Mouse (Mus musculus) liver, embryonic 15.5 days (tissue): Measurements from ENCODE around the gene Nyx. TPM values are rescaled to one million over a fixed set of nuclear protein-coding genes. Genes with fewer than 3 reads are reported as not detected.
"Not testable (repeated sequence)": the region's sequence is repeated elsewhere in the genome, so short reads cannot be mapped to it uniquely, and the experiment has no call there.

ENCODE experiments used
- ATAC-seq: fragments of 200-750 bp; cut with Nextera tagmentation; 2 replicates; pipeline ENCODE4 v1.8.0; 2017; ENCODE audit warnings: moderate number of reproducible peaks, mild to moderate bottlenecking, moderate library complexity; ENCODE audit not compliant: insufficient read depth
- H3K27ac ChIP-seq: fragments of 300-500 bp; sonication (generic); replicated peaks from 2 replicates; pipeline ENCODE4 v1.5.1; 2015; ENCODE audit warnings: mild to moderate bottlenecking, inconsistent platforms
- H3K27me3 ChIP-seq: fragments of 300-500 bp; sonication (generic); 2 replicates; pipeline ENCODE4 v1.6.1; 2015; ENCODE audit warnings: mild to moderate bottlenecking, inconsistent platforms
- H3K36me3 ChIP-seq: fragments of 300-500 bp; sonication (generic); replicated peaks from 2 replicates; pipeline ENCODE4 v1.6.1; 2015; ENCODE audit warnings: moderate library complexity, mild to moderate bottlenecking, inconsistent platforms
- H3K4me1 ChIP-seq: fragments of 300-500 bp; sonication (generic); replicated peaks from 2 replicates; pipeline ENCODE4 v1.6.1; 2015; ENCODE audit warnings: inconsistent platforms
- H3K4me2 ChIP-seq: fragments of 300-500 bp; sonication (generic); 2 replicates; pipeline ENCODE4 v1.6.1; 2015; ENCODE audit warnings: moderate library complexity, mild to moderate bottlenecking, inconsistent platforms
- H3K4me3 ChIP-seq: fragments of 300-500 bp; sonication (generic); replicated peaks from 2 replicates; pipeline ENCODE4 v1.5.1; 2015; ENCODE audit warnings: mild to moderate bottlenecking, inconsistent platforms
- H3K9ac ChIP-seq: fragments of 300-500 bp; sonication (generic); 2 replicates; pipeline ENCODE4 v1.6.1; 2015; ENCODE audit warnings: moderate library complexity, mild to moderate bottlenecking, inconsistent platforms
- H3K9me3 ChIP-seq: fragments of 300-500 bp; sonication (generic); replicated peaks from 2 replicates; pipeline ENCODE4 v1.6.1; 2016; ENCODE audit warnings: inconsistent platforms
- WGBS: fragments of 180-500 bp; shearing (Covaris S2); methylation state at CpG from one replicate; pipeline ENCODE4 v1.1.7; 2015; ENCODE audit warnings: mixed read lengths; ENCODE audit not compliant: insufficient replicate concordance; 5-methylcytosine and 5-hydroxymethylcytosine counted together
- polyA plus RNA-seq: library from polyadenylated mRNA; unstranded; fragments of >200 nt; fragmentation: Nextera tagmentation; extraction: Ambion mirVana; gene quantifications from 2 replicates; pipeline ENCODE4 v1.2.1, GENCODE M21; 2015

Nyx gene
- not detected in 2 replicates for polyA plus RNA-seq

DNA sequence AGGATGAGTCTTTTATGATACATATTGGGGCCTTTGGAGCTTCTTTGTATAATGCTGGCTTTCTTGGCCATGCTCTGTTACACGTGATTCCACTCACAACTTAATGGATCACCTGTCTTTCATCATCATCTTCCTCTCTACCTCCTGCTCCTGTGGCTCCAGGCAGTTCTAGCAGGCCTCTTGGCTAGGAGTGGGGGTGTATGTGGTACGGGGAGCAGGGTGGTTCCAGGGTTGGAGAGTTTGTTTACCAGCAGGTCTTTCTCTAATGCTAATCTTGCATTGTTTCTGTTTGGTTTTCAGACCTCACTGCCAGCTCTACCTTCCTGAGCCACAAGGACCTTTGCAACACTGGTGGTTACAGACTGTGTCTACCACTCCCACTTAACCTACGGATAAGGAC lies at the start of gene Nyx:
TSS of gene Nyx (plus strand) at position 301 of the 400 bp plus-strand sequence.
- H3K27me3 ChIP-seq, result no peaks in the 10 kb centered on the region; the same call in 1 of the 2 replicates
- 71% methylated on average over 3 of the region's 3 CpGs for WGBS
- H3K4me3 ChIP-seq, result no peak within 1 kb of the TSS
- H3K4me2 ChIP-seq, result no peak within 1 kb of the TSS
- no peak for ATAC-seq
- no peaks in the 10 kb centered on the region for H3K9me3 ChIP-seq
- no peak within 1 kb of the TSS for H3K9ac ChIP-seq
- no peaks in the 10 kb centered on the region for H3K36me3 ChIP-seq
- H3K4me1 ChIP-seq, result peaks cover 11% of the 10 kb centered on the region
- no peak within 1 kb of the TSS for H3K27ac ChIP-seq

DNA sequence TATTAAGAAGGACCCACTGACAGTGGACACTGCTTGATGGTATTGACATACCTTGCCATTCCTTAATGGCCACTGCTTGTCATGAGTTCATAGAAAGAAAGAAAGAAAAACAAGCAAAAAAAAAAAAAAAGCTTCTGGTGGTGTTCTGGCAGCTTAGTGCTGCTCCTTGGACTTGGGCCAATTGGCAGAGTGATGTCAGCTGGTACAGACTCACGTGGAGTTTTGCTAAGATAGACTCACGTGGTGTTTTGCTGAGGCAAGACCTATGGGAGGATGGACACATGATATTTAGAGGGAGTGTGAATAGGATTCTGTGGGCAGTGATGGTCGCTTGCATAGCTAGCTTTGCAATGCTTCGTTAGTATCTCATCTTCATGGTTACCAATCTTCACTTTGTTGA lies 43.9 kb upstream of the Nyx start:
- H3K4me3 ChIP-seq, result no peak overlapping the region
- H3K9ac ChIP-seq, result no peak overlapping the region
- H3K27ac ChIP-seq, result no peak overlapping the region
- ATAC-seq, result no peak
- H3K9me3 ChIP-seq, result no peaks in the 10 kb centered on the region
- H3K27me3 ChIP-seq, result no peaks in the 10 kb centered on the region
- 41% methylated on average over 4 of the region's 4 CpGs for WGBS
- no peaks in the 10 kb centered on the region for H3K36me3 ChIP-seq
- no peak overlapping the region for H3K4me2 ChIP-seq
- no peaks in the 10 kb centered on the region for H3K4me1 ChIP-seq

DNA sequence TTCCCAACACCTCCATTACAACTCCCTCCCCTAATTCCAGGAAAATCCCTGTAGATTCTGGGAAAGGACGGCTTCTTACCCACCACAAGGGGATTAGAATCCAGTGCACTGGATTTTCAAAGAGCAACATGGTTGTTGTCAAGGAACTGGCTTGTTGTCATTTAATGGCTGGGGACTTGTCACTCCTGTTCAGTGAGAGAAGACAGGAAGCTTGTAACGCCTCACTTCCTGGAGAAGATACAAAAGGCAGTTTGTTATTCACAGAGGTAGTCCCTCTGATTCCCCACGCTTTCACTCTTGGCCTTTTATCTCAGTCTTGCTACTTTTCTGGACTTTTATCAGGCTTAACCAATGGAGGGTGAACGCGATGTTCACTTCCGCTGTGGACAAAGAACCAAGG lies 34.5 kb upstream of the Nyx start:
- 32% methylated on average over 6 of the region's 6 CpGs for WGBS
- Histone ChIP-seq H3K4me2 (no peak overlapping the region), H3K27ac (no peak overlapping the region), H3K4me1 (no peaks in the 10 kb centered on the region), H3K27me3 (no peaks in the 10 kb centered on the region), H3K9me3 (no peaks in the 10 kb centered on the region), H3K36me3 (no peaks in the 10 kb centered on the region), H3K9ac (no peak overlapping the region), H3K4me3 (no peak overlapping the region)
- ATAC-seq, result no peak

DNA sequence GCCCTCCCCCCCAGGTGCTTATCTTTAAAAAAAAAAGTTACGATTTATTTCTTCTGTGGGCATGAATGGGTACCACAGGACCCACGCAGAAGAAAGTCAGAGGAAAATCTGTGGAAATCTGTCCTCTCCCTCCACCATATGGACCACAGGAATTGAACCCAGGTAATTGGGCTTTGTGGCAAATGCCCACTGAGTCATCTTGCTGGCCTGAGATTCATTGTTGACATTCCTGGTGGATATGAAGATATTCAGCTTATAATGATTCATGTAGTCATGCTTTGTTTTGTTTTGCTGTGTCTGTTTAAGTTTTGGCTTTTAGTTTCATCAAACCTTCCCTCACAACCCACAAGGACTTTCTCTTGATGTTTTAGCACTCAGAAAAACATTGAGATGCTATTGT lies 29.9 kb upstream of the Nyx start:
- not testable (repeated sequence) for H3K4me3 ChIP-seq, H3K4me2 ChIP-seq, ATAC-seq, H3K36me3 ChIP-seq, H3K9me3 ChIP-seq, H3K9ac ChIP-seq, H3K4me1 ChIP-seq, H3K27me3 ChIP-seq, H3K27ac ChIP-seq
- 66% methylated on average over 2 of the region's 2 CpGs for WGBS

DNA sequence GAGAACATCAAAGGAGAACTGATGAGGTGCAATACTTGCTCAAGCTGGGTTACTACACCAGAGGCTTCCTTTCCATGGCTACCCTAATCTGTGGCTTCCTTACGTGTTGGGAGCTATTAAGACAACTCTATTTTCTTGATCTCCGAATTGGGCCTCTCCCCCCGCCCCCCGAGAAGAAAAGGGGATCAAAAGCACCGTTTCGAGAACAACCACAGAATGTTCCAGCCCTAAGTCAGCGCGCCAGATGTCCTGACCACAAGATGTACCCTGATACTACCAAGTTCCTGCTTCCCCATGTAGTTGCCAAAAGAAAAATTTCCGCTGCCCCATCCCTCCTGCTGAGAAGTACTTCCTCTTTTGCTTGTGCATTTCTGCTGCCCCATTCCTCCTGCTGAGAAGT lies 9.4 kb upstream of the Nyx start:
- H3K9ac ChIP-seq, H3K27me3 ChIP-seq, H3K27ac ChIP-seq, H3K4me3 ChIP-seq, H3K4me1 ChIP-seq, H3K36me3 ChIP-seq, ATAC-seq, H3K9me3 ChIP-seq, H3K4me2 ChIP-seq: not testable (repeated sequence)
- WGBS, result 64% methylated on average over 9 of the region's 9 CpGs

DNA sequence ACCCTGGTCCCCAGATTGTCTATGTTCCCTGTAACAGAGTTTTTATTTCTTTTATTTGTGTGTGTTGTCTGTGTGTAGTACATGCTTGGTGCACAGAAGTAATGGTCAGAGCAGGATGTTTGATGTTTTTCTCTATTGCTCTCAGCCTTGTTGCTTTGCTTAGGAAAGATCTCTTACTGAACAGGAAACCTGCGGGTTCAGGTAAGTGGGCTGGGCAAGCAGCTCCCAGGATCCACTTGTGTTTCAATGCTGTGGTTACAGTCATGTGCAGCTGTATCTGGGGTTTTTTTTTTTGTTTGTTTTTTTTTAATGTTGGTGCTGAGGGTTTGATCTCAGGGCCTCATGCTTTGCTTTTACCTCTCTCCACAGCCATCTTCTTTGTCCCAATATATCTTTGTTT lies 7.1 kb upstream of the Nyx start:
- Histone ChIP-seq H3K4me1 (peaks cover 11% of the 10 kb centered on the region), H3K4me2 (no peak overlapping the region), H3K27ac (no peak overlapping the region), H3K9me3 (no peaks in the 10 kb centered on the region), H3K9ac (no peak overlapping the region), H3K4me3 (no peak overlapping the region), H3K27me3 (no peaks in the 10 kb centered on the region), H3K36me3 (no peaks in the 10 kb centered on the region)
- no peak for ATAC-seq
- 77% methylated on average over 1 of the region's 1 CpGs for WGBS

DNA sequence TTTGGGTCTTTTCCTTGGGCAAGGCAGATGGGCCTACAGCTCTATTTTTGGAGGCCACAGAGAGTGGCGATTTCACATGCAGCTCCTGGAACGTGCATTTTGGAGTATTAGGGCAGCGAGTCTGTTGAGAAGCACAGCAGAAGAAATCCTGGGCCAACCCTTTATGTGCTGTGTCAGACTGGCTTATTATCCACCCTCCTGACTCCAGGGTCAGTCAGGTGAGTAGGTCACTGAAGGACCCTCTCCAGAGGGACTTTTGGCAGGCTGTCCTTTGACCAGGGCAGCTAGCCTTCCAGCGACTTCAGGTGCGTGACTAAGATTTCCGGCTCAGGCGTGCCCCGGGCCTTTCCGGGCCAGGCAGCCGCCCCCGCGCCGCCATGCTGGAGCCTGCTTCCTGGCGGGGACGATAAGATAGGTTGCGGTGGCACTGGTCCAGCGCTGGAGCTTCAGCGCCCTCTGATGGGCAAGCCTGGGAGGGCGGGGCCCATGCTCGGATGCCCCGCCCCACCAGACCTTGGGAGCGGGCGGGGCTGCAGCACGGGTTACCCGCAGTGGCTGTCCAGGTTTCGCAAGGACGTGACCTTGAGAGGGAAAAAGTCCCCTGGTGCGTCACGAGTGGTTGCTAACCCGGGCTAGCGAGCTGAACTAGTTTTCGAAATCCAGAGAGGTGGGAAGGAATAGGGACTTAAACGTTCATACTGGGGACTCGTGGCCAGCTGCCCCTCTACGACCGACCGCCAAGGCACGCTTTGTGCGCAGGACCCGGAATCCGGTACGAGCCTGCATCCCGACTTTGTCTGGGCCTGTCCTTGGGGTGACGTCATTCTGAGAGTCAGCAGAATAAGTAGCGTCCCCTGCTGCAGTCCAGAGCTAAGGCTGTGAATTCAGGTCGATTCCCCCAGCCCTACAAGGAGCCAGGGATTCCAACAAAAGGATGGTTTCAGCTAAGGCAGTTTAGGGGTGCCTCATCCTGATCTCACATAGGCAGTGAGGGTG lies 4.3 kb upstream of the Nyx start:
- Histone ChIP-seq H3K36me3 (no peaks in the 10 kb centered on the region), H3K27ac (peak overlapping the region; percentile 53), H3K4me3 (peak overlapping the region; percentile 52), H3K4me2 (peak overlapping the region; percentile 70), H3K9me3 (no peaks in the 10 kb centered on the region), H3K4me1 (peaks cover 11% of the 10 kb centered on the region), H3K9ac (peak overlapping the region; percentile 30; the same call in 1 of the 2 replicates), H3K27me3 (no peaks in the 10 kb centered on the region)
- 14% methylated on average over 46 of the region's 46 CpGs for WGBS
- ATAC-seq, result peak; percentile 94

DNA sequence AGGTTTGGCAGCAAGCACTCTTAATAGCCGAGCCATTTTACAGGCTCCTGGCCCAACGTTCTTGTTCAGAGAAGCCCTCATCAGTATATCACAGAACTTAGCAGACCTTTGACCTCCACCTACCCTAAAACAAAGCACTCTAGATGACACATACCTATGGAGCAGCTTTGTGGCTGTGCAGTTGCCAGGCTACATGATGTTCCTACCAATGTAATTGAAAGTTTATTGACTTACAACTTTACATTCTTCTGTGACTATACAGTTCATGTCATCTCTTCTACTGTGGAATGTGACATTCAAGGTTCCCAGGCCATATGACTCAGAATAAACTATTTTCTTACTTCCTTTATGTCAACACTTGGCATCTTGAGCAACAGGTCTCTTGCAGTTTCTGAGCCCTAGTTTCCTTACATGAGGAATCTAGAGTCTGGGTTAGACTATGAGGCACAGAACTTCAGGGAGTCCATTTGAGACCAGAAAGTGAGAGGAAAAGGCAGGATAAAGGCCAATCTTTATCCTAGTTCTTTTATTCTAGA lies 2.9 kb upstream of the Nyx start:
- Histone ChIP-seq H3K4me1 (peaks cover 11% of the 10 kb centered on the region), H3K4me2 (no peak overlapping the region), H3K9ac (no peak overlapping the region), H3K27me3 (no peaks in the 10 kb centered on the region), H3K27ac (no peak overlapping the region), H3K9me3 (no peaks in the 10 kb centered on the region), H3K4me3 (no peak overlapping the region), H3K36me3 (no peaks in the 10 kb centered on the region)
- WGBS, result 59% methylated on average over 2 of the region's 2 CpGs
- ATAC-seq, result no peak

DNA sequence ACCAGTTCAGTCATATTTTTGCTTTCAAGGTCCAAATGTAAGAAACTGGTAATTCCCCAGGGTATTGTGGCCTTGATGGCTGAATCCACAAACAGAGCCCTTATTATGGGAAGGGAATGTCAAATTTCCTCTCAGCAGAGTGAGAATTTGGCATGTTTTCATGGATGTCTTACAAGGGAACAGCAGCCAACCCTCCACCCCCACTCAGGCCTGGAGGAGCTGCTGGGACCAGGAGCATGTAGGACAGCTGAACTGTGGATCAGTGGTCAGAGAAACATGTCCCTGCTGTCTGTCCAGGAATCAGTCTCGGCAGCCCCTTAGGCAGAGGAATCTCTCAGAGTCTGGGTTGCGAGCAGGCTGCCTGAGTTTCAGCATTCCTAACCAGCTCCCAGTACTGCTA lies 771 bp downstream of the Nyx start:
- Histone ChIP-seq H3K27ac (no peak overlapping the region), H3K9me3 (no peaks in the 10 kb centered on the region), H3K4me1 (0 out of 2 replicates have a peak, but pooled peaks cover 4% of the 10 kb centered on the region), H3K27me3 (no peaks in the 10 kb centered on the region; the same call in 1 of the 2 replicates), H3K9ac (no peak overlapping the region), H3K36me3 (no peaks in the 10 kb centered on the region), H3K4me2 (no peak overlapping the region), H3K4me3 (no peak overlapping the region)
- 67% methylated on average over 2 of the region's 2 CpGs for WGBS
- ATAC-seq, result no peak

DNA sequence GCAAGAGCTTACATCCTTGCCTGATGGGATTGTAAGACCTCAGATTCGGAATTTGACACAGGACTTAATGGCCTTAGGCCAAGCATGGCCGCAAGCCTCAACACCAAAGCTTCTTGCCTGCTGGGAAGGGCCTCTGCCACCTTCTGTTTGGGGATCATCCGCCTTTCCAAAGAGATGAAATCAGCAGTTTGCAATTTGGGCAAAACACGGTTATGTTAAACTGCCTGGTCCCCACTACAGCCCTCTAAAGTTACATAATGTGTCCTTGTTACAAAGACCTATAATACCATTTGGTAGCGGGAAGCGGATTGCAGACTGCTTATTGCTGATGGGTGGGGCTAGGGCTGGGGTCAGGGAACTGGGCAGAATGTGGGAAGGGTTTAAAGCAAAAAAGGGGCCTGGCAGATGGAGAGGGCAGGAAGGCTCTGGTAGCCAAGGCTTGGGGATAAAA lies 1.2 kb downstream of the Nyx start:
- WGBS, result 69% methylated on average over 6 of the region's 6 CpGs
- Histone ChIP-seq H3K27me3 (no peaks in the 10 kb centered on the region; the same call in 1 of the 2 replicates), H3K9ac (no peak overlapping the region), H3K9me3 (no peaks in the 10 kb centered on the region), H3K4me1 (no peaks in the 10 kb centered on the region), H3K4me2 (no peak overlapping the region), H3K27ac (no peak overlapping the region), H3K36me3 (no peaks in the 10 kb centered on the region), H3K4me3 (no peak overlapping the region)
- no peak for ATAC-seq
